Mouse (Mus musculus) hindbrain, postnatal 0 days (tissue): ENCODE measurements around the gene Lman1l. TPM values are rescaled to one million over a fixed set of nuclear protein-coding genes. Genes with fewer than 3 reads are reported as not detected.

Experiments
- ATAC-seq: fragments of 200-750 bp; cut with Nextera tagmentation; 2 replicates; pipeline ENCODE4 v1.8.0; 2017; ENCODE audit warnings: mild to moderate bottlenecking, moderate TSS enrichment, moderate library complexity
- DNase-seq: peaks from one replicate; pipeline ENCODE4 v3.0.0-alpha.2; 2015; ENCODE audit warnings: low spot score
- H3K27ac ChIP-seq: fragments of 300-500 bp; sonication (generic); 2 replicates; pipeline ENCODE4 v1.5.1; 2014; ENCODE audit warnings: mild to moderate bottlenecking
- H3K27me3 ChIP-seq: fragments of 300-500 bp; sonication (generic); 2 replicates; pipeline ENCODE4 v1.6.1; 2014; ENCODE audit warnings: low read length, mixed read lengths; ENCODE audit not compliant: insufficient read depth
- H3K36me3 ChIP-seq: fragments of 300-500 bp; sonication (generic); 2 replicates; pipeline ENCODE4 v1.6.1; 2014; ENCODE audit warnings: low read length, mixed read lengths; ENCODE audit not compliant: insufficient read depth
- H3K4me1 ChIP-seq: fragments of 300-500 bp; sonication (generic); 2 replicates; pipeline ENCODE4 v1.6.1; 2014; ENCODE audit warnings: antibody characterized with exemption, low read length, mixed read lengths; ENCODE audit not compliant: insufficient read depth
- H3K4me2 ChIP-seq: fragments of 300-500 bp; sonication (generic); 2 replicates; pipeline ENCODE4 v1.6.1; 2014; ENCODE audit warnings: low read depth, mild to moderate bottlenecking, low read length, moderate library complexity, mixed read lengths
- H3K4me3 ChIP-seq: fragments of 300-500 bp; sonication (generic); 2 replicates; pipeline ENCODE4 v1.5.1; 2014; ENCODE audit warnings: low read length
- H3K9ac ChIP-seq: fragments of 300-500 bp; sonication (generic); replicated peaks from 2 replicates; pipeline ENCODE4 v1.6.1; 2014; ENCODE audit warnings: mild to moderate bottlenecking, low read length, moderate library complexity, mixed read lengths
- H3K9me3 ChIP-seq: fragments of 300-500 bp; sonication (generic); 2 replicates; pipeline ENCODE4 v1.6.1; 2016; ENCODE audit warnings: low read length, mixed read lengths
- CTCF ChIP-seq: IDR thresholded peaks from 2 replicates; pipeline ENCODE4 v1.5.1; 2016; ENCODE audit warnings: antibody characterized with exemption, control low read depth, low read depth
- WGBS: fragments of 180-500 bp; shearing (Covaris S2); extraction: QIAGEN DNeasy Blood & Tissue Kit; methylation state at CpG from one replicate; pipeline ENCODE4 v1.1.7; 2014; 5-methylcytosine and 5-hydroxymethylcytosine counted together
- polyA plus RNA-seq: library from polyadenylated mRNA; unstranded; fragments of >200 nt; fragmentation: Nextera tagmentation; extraction: Ambion mirVana; gene quantifications from 2 replicates; pipeline ENCODE4 v1.2.1, GENCODE M21; 2015
- total RNA-seq: library from RNA; depleted of rRNA; stranded (reverse); fragments of >200 nt; gene quantifications from 2 replicates; pipeline ENCODE4 v1.2.3, GENCODE M21; 2014

The Lman1l gene
- total and polyA plus RNA-seq, 2 experiments from 2014 or later = not detected

DNA sequence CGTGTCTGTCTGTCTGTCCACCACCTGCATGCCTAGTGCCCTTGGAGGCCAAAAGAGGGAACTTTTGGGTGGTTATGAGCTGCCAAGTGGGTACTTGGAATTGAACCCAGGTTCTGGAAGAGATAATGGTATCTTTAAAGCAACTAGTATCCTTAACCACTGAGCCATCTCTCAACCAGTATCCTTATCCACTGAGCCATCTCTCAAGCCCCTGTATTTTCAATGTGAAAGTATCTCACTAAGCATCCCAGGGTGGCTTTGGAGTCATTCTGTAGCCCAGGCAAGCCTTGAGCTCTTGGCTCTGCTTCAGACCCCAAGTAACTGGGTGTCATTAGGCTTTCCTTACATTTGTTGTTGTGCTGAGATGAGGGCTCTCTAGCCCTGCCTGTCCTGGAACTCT, 34.4 kb upstream of the Lman1l start:
- Histone ChIP-seq H3K4me1 (peaks cover 4% of the 10 kb centered on the region; the same call in 1 of the 2 replicates), H3K9me3 (no peaks in the 10 kb centered on the region), H3K4me2 (no peak overlapping the region), H3K27me3 (no peaks in the 10 kb centered on the region), H3K27ac (no peak overlapping the region), H3K4me3 (no peak overlapping the region), H3K36me3 (no peaks in the 10 kb centered on the region), H3K9ac (no peak overlapping the region)
- DNase-seq = no peak
- ATAC-seq = no peak
- TF ChIP-seq CTCF = no peak
- WGBS = 83% methylated on average over 1 of the region's 1 CpGs

DNA sequence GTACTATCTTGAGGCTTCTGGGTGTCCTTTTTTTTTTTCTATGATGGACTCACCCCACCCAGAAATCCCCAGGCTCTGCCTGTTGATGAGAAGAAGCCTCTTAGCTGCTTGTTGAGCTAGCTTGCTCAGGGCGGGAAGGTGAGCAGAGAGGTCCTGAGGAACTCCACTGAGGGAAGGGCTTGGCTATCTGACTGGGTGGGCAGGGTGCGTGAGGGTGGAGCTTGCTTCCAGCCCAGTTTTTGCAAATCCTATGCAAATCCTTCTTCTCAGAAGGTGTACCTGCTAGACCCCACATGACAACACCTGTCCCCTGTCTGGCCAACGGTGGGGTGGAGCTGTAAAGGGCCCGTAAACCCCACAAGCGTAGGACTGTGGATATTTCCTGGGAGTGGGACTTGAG, 32.7 kb upstream of the Lman1l start, which contains the start of gene Csk:
TSS of gene Csk (minus strand) at position 349 of the 400 bp plus-strand sequence.
- 56% methylated on average over 5 of the region's 5 CpGs for WGBS
- no peaks in the 10 kb centered on the region for H3K36me3 ChIP-seq
- ATAC-seq = no peak
- no peak within 1 kb of the TSS for H3K4me2 ChIP-seq
- no peak within 1 kb of the TSS for H3K27ac ChIP-seq
- H3K4me1 ChIP-seq = peaks cover 4% of the 10 kb centered on the region; the same call in 1 of the 2 replicates
- no peak within 1 kb of the TSS for H3K4me3 ChIP-seq
- DNase-seq = no peak
- no peaks in the 10 kb centered on the region for H3K9me3 ChIP-seq
- no peak for TF ChIP-seq CTCF
- H3K27me3 ChIP-seq = no peaks in the 10 kb centered on the region
- H3K9ac ChIP-seq = no peak within 1 kb of the TSS

DNA sequence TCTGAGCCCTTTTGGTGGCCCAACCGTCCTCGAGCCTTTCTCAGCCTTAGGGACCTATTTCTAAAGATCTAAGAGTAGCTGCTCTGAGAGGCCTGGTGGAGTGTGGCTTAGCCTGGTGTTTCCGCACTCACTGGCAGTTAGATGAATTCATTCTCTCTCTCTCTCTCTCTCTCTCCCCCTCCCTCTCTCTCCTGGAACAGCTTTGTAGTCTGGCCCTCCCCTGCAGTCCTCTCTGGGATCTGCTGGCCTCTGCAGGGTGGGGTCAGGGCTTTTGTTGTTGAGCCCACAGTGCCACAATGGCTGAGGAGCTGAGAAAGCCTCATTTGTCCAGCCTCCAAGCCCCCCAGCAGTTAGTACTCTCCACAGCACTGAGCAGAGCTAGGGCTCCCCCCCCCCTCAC, 32.3 kb upstream of the Lman1l start:
- ATAC-seq (no peak), DNase-seq (no peak)

DNA sequence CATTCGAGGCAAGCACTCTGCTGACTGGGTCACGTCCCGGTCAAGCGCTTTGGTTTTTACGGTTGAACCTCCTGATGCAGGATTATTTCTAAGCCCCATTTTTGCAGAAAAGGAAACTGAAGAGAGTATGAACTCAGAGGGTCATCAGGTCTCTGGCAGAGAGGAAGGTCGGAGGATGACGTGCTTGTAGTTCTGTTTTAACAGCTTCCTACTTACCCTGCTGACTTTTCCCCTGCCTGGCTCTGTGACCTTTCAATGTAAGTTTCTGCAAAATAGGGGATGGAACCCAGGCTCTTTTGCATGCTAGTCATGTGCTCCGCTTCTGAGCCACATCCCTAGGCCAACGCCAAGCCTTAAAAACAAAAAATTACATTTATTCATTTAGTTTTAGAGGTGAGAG, 31.8 kb upstream of the Lman1l start:
- no peaks in the 10 kb centered on the region for H3K9me3 ChIP-seq
- TF ChIP-seq CTCF = no peak
- H3K4me3 ChIP-seq = no peak overlapping the region
- DNase-seq = no peak
- H3K4me2 ChIP-seq = no peak overlapping the region
- peaks cover 4% of the 10 kb centered on the region; the same call in 1 of the 2 replicates for H3K4me1 ChIP-seq
- ATAC-seq = no peak
- H3K9ac ChIP-seq = no peak overlapping the region
- H3K27me3 ChIP-seq = no peaks in the 10 kb centered on the region
- WGBS = 71% methylated on average over 9 of the region's 9 CpGs
- no peak overlapping the region for H3K27ac ChIP-seq
- no peaks in the 10 kb centered on the region for H3K36me3 ChIP-seq

More for the DNA sequence above, 32.3 kb upstream of the Lman1l start:
- H3K4me1 ChIP-seq = peaks cover 4% of the 10 kb centered on the region; the same call in 1 of the 2 replicates
- H3K9ac ChIP-seq = no peak overlapping the region
- H3K4me3 ChIP-seq = no peak overlapping the region
- no peaks in the 10 kb centered on the region for H3K36me3 ChIP-seq
- TF ChIP-seq CTCF = no peak
- no peak overlapping the region for H3K4me2 ChIP-seq
- no peaks in the 10 kb centered on the region for H3K9me3 ChIP-seq
- H3K27ac ChIP-seq = no peak overlapping the region
- no peaks in the 10 kb centered on the region for H3K27me3 ChIP-seq
- WGBS = 31% methylated on average over 3 of the region's 3 CpGs

DNA sequence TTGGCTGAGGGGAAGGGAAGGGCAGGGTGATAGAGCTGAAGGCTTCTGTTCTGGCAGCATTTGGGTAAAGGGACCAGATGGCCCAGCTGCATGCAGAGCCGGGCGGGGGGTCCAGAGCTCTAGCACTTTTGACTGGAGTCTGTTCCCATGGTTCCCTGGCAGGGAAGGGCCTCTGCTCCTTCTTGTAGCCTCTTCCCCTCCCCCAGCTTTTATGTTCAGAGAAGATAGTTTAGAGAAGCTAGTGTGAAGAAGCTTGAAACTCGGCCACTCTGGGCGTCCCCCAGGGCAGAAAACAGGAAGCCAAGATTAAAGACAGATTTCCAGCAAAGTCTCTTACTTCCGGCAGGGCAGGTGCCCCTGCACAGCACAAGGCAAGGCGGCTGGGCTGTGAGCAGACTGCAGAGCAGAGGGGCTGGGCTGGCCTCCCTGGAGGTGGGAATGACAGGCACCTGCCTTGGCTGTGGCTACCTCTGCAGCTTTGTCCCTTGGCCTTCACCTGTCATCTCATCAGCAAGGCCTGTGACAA, 30.3 kb upstream of the Lman1l start:
- H3K36me3 ChIP-seq = no peaks in the 10 kb centered on the region
- H3K27ac ChIP-seq = peak overlapping the region; percentile 67
- no peaks in the 10 kb centered on the region for H3K27me3 ChIP-seq
- H3K4me2 ChIP-seq = no peak overlapping the region
- H3K4me3 ChIP-seq = no peak overlapping the region
- 21% methylated on average over 6 of the region's 6 CpGs for WGBS
- DNase-seq = peak; percentile 75
- H3K9ac ChIP-seq = no peak overlapping the region
- H3K4me1 ChIP-seq = peaks cover 4% of the 10 kb centered on the region; the same call in 1 of the 2 replicates
- peak; percentile 72 for ATAC-seq
- no peaks in the 10 kb centered on the region for H3K9me3 ChIP-seq
- no peak for TF ChIP-seq CTCF

DNA sequence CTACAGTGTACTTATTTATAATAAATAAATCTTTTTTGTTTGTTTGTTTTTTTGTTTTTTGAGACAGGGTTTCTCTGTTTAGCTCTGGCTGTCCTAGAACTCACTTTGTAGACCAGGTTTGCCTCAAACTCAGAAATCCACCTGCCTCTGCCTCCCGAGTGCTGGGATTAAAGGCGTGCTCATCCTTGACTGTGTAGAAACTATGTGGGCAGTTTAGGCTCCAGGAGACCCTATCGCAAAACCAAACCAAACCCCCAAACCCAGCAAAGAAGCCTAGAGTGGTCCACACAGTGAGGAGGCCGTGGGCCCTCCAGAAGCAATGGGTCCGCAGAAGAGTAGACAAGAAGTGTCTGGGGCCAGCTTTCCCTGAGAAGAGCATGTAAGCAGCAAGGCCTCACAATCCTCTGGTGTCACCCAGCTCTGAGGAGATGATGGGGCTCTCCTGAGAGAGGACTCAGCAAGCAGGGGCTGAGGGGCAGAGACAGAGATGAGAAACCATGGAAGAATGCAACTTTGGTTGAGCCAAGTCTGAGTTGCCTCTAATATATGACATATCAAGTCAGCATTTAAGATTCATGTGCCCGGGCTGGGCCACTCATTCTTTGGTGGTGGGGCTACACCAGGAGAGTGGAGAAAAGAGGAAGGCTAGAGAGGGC, 29.7 kb upstream of the Lman1l start:
- peak overlapping the region; percentile 67; the same call in 1 of the 2 replicates for H3K27ac ChIP-seq
- peaks cover 4% of the 10 kb centered on the region; the same call in 1 of the 2 replicates for H3K4me1 ChIP-seq
- H3K36me3 ChIP-seq = no peaks in the 10 kb centered on the region
- ATAC-seq (no peak), DNase-seq (no peak)
- no peak overlapping the region for H3K9ac ChIP-seq
- H3K27me3 ChIP-seq = no peaks in the 10 kb centered on the region
- H3K4me2 ChIP-seq = no peak overlapping the region
- no peak overlapping the region for H3K4me3 ChIP-seq
- no peak for TF ChIP-seq CTCF
- H3K9me3 ChIP-seq = no peaks in the 10 kb centered on the region
- 90% methylated on average over 6 of the region's 6 CpGs for WGBS
